Mouse (Mus musculus) MEL (cell line): ENCODE measurements around the gene Caskin1. TPM values are rescaled to one million over a fixed set of nuclear protein-coding genes. Genes with fewer than 3 reads are reported as not detected.

Source experiments
- DNase-seq: peaks from one replicate; pipeline ENCODE4 v3.0.0; 2011; ENCODE audit warnings: low read depth, low spot score
- H3K27ac ChIP-seq: 2 replicates; pipeline ENCODE4 v1.5.1; 2012; ENCODE audit warnings: low read depth, mild to moderate bottlenecking, control low read depth, low read length, moderate library complexity; ENCODE audit not compliant: control insufficient read depth
- H3K27me3 ChIP-seq, 2 experiments: fragments of 150-350 bp in 1 of 2; sonication (generic) in 1 of 2; 2 replicates each; pipeline ENCODE4 v1.6.1; 2012; ENCODE audit warnings: low read length in 2 of 2, mild to moderate bottlenecking in 2 of 2, improper control_type of control experiment in 1 of 2, moderate library complexity in 1 of 2; ENCODE audit not compliant: insufficient read depth in 2 of 2, control insufficient read depth in 1 of 2
- H3K36me3 ChIP-seq, 2 experiments: 2 replicates each; pipeline ENCODE4 v1.6.1; 2012 to 2014; ENCODE audit warnings: low read length in 2 of 2, improper control_type of control experiment in 1 of 2, inconsistent platforms in 1 of 2, mild to moderate bottlenecking in 1 of 2; ENCODE audit not compliant: insufficient read depth in 2 of 2, control insufficient read depth in 1 of 2
- H3K4me1 ChIP-seq, 2 experiments: fragments of 150-350 bp in 1 of 2; sonication (generic) in 1 of 2; 2 replicates each; pipeline ENCODE4 v1.6.1; 2012; ENCODE audit warnings: low read length in 2 of 2, improper control_type of control experiment in 1 of 2, mild to moderate bottlenecking in 1 of 2; ENCODE audit not compliant: insufficient read depth in 2 of 2, control insufficient read depth in 1 of 2
- H3K4me3 ChIP-seq, 2 experiments: fragments of 150-350 bp in 1 of 2; sonication (generic) in 1 of 2; 2 replicates each; pipeline ENCODE4 v1.5.1; 2012; ENCODE audit warnings: low read depth in 2 of 2, low read length in 2 of 2, mild to moderate bottlenecking in 2 of 2, moderate library complexity in 2 of 2, control low read depth in 1 of 2, improper control_type of control experiment in 1 of 2; ENCODE audit not compliant: control insufficient read depth in 1 of 2, insufficient read depth in 1 of 2
- H3K79me2 ChIP-seq: 2 replicates; pipeline ENCODE4 v1.6.1; 2012; ENCODE audit warnings: mild to moderate bottlenecking, low read length, moderate library complexity; ENCODE audit not compliant: control insufficient read depth, poor library complexity, insufficient read depth
- H3K9ac ChIP-seq: 2 replicates; pipeline ENCODE4 v1.6.1; 2012; ENCODE audit warnings: low read depth, mild to moderate bottlenecking, control low read depth, low read length, moderate library complexity; ENCODE audit not compliant: control insufficient read depth, poor library complexity, severe bottlenecking
- H3K9me3 ChIP-seq: fragments of 150-350 bp; sonication (generic); replicated peaks from 2 replicates; pipeline ENCODE4 v1.6.1; 2012; ENCODE audit warnings: mild to moderate bottlenecking, low read length, improper control_type of control experiment, moderate library complexity; ENCODE audit not compliant: insufficient read depth
- BHLHE40 ChIP-seq: IDR thresholded peaks from 2 replicates; pipeline ENCODE4 v1.6.1; 2012; ENCODE audit warnings: low read depth, mild to moderate bottlenecking, inconsistent platforms, low read length, improper control_type of control experiment, borderline replicate concordance
- CHD2 ChIP-seq: IDR thresholded peaks from 2 replicates; pipeline ENCODE4 v1.6.1; 2011; ENCODE audit warnings: low read length, improper control_type of control experiment
- CTCF ChIP-seq, 3 experiments: IDR thresholded peaks in 2 of 3; conservative IDR thresholded peaks in 1 of 3; 2 replicates each; pipeline ENCODE4 v1.5.1; 2011 to 2012; ENCODE audit warnings: low read length in 3 of 3, low read depth in 2 of 3, mild to moderate bottlenecking in 2 of 3, improper control_type of control experiment in 1 of 3, inconsistent platforms in 1 of 3, mixed read lengths in 1 of 3, moderate library complexity in 1 of 3; ENCODE audit not compliant: control insufficient read depth in 1 of 3, insufficient read depth in 1 of 3, poor library complexity in 1 of 3, severe bottlenecking in 1 of 3
- ELF1 ChIP-seq: IDR thresholded peaks from 2 replicates; pipeline ENCODE4 v1.6.1; 2014; ENCODE audit warnings: low read depth, mild to moderate bottlenecking, inconsistent platforms, low read length, improper control_type of control experiment, moderate library complexity
- EP300 ChIP-seq, 2 experiments: IDR thresholded peaks; 2 replicates each; pipeline ENCODE4 v1.6.1; 2011; ENCODE audit warnings: improper control_type of control experiment in 2 of 2, low read length in 2 of 2, low read depth in 1 of 2, mild to moderate bottlenecking in 1 of 2
- ETS1 ChIP-seq: IDR thresholded peaks from 2 replicates; pipeline ENCODE4 v1.6.1; 2012; ENCODE audit warnings: low read depth, mild to moderate bottlenecking, inconsistent platforms, low read length, improper control_type of control experiment, moderate library complexity
- HCFC1 ChIP-seq: IDR thresholded peaks from 2 replicates; pipeline ENCODE4 v1.6.1; 2012; ENCODE audit warnings: low read depth, mild to moderate bottlenecking, inconsistent platforms, low read length, improper control_type of control experiment, moderate library complexity
- KAT2A ChIP-seq: conservative IDR thresholded peaks from 2 replicates; pipeline ENCODE4 v1.6.1; 2012; ENCODE audit warnings: low read depth, low read length, improper control_type of control experiment, inconsistent platforms
- MAX ChIP-seq: IDR thresholded peaks from 2 replicates; pipeline ENCODE4 v1.6.1; 2011; ENCODE audit warnings: low read length, improper control_type of control experiment
- MEF2A ChIP-seq: IDR thresholded peaks from 2 replicates; pipeline ENCODE4 v1.6.1; 2014; ENCODE audit warnings: low read depth, mild to moderate bottlenecking, inconsistent platforms, low read length, improper control_type of control experiment; ENCODE audit not compliant: poor library complexity, insufficient replicate concordance, severe bottlenecking; ENCODE audit errors: extremely low read depth
- MXI1 ChIP-seq: IDR thresholded peaks from 2 replicates; pipeline ENCODE4 v1.6.1; 2011; ENCODE audit warnings: mild to moderate bottlenecking, low read depth, low read length, improper control_type of control experiment
- NELFE ChIP-seq: IDR thresholded peaks from 2 replicates; pipeline ENCODE4 v1.6.1; 2011; ENCODE audit warnings: low read depth, low read length, improper control_type of control experiment
- NRF1 ChIP-seq: IDR thresholded peaks from 2 replicates; pipeline ENCODE4 v1.6.1; 2014; ENCODE audit warnings: low read depth, mild to moderate bottlenecking, inconsistent platforms, low read length, improper control_type of control experiment, moderate library complexity; ENCODE audit not compliant: poor library complexity, insufficient read depth, severe bottlenecking
- POLR2A ChIP-seq, 2 experiments: IDR thresholded peaks; 2 replicates each; pipeline ENCODE4 v1.6.1; 2011 to 2012; ENCODE audit warnings: low read length in 2 of 2, mild to moderate bottlenecking in 2 of 2, control low read depth in 1 of 2, improper control_type of control experiment in 1 of 2, low read depth in 1 of 2, moderate library complexity in 1 of 2; ENCODE audit not compliant: control insufficient read depth in 1 of 2, insufficient read depth in 1 of 2, poor library complexity in 1 of 2
- POLR2AphosphoS5 ChIP-seq: IDR thresholded peaks from 2 replicates; pipeline ENCODE4 v1.6.1; 2012; ENCODE audit warnings: low read depth, borderline replicate concordance, mild to moderate bottlenecking, inconsistent platforms, low read length, moderate library complexity, mixed read lengths
- SIN3A ChIP-seq: IDR thresholded peaks from 2 replicates; pipeline ENCODE4 v1.6.1; 2012; ENCODE audit warnings: low read length, improper control_type of control experiment, inconsistent platforms
- SMC3 ChIP-seq: IDR thresholded peaks from 2 replicates; pipeline ENCODE4 v1.6.1; 2011; ENCODE audit warnings: low read depth, low read length, improper control_type of control experiment
- TAL1 ChIP-seq: IDR thresholded peaks from 2 replicates; pipeline ENCODE4 v1.6.1; 2012; ENCODE audit warnings: mild to moderate bottlenecking, inconsistent platforms, low read length, moderate library complexity, mixed read lengths
- TBP ChIP-seq: IDR thresholded peaks from 2 replicates; pipeline ENCODE4 v1.8.0; 2011; ENCODE audit warnings: low read depth, low read length, improper control_type of control experiment
- TCF12 ChIP-seq: IDR thresholded peaks from 2 replicates; pipeline ENCODE4 v1.6.1; 2014; ENCODE audit warnings: low read depth, mild to moderate bottlenecking, inconsistent platforms, low read length, improper control_type of control experiment, moderate library complexity
- USF2 ChIP-seq, 2 experiments: IDR thresholded peaks; 2 replicates each; pipeline ENCODE4 v1.6.1; 2011 to 2012; ENCODE audit warnings: improper control_type of control experiment in 2 of 2, low read length in 2 of 2, borderline replicate concordance in 1 of 2, inconsistent platforms in 1 of 2, low read depth in 1 of 2, mild to moderate bottlenecking in 1 of 2; ENCODE audit not compliant: insufficient read depth in 1 of 2
- ZC3H11A ChIP-seq: IDR thresholded peaks from 2 replicates; pipeline ENCODE4 v1.6.1; 2012; ENCODE audit warnings: low read depth, mild to moderate bottlenecking, inconsistent platforms, low read length, improper control_type of control experiment
- ZNF384 ChIP-seq: IDR thresholded peaks from 2 replicates; pipeline ENCODE4 v1.6.1; 2012; ENCODE audit warnings: low read depth, mild to moderate bottlenecking, inconsistent platforms, low read length, improper control_type of control experiment
- polyA plus RNA-seq, 2 experiments: library from polyadenylated mRNA; stranded (reverse) in 1 of 2; unstranded in 1 of 2; fragments of >175 nt in 1 of 2; fragments of >200 nt in 1 of 2; gene quantifications; 2 replicates each; pipeline versions ENCODE4 v1.2.1 to v1.2.4; 2012; ENCODE audit warnings: low replicate concordance in 2 of 2, low read depth in 1 of 2; ENCODE audit not compliant: insufficient read length in 2 of 2, insufficient read depth in 1 of 2, missing spikeins in 1 of 2
- total RNA-seq: library from RNA; depleted of rRNA; stranded (reverse); fragments of 300-350 nt; gene quantifications from 2 replicates; pipeline ENCODE4 v1.2.3, GENCODE M21; 2012

The Caskin1 gene
- total and polyA plus RNA-seq, 3 experiments: 0.04 to 0.38 TPM; not detected in 1

DNA sequence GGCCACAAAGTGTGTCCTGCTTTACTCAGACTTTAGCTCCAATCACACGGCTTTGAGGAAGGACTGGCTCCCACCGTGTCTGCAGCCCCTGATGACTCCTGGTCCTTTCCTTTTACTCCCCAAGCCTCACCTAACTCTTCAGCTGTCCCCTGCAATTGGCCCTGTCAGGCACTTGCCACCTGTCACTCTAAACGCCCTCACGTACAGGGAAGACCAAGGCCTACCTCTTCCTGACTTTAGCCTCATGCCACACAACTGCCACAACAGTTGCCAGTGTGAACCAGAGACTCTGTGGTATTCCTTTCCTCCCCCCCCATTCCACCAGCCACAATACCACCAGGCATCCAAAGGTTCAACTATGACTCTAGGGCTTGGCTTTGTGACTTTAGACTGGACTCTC, 32.0 kb downstream of the Caskin1 start:
- Histone ChIP-seq H3K9me3 (no peaks in the 10 kb centered on the region), H3K27me3 (no peaks in the 10 kb centered on the region), H3K27ac (no peak overlapping the region), H3K9ac (no peak overlapping the region), H3K4me3 (no peak overlapping the region), H3K36me3 (peaks cover 0 to 7% of the 10 kb centered on the region in 2 experiments; a peak in 2 of 4 replicates)
- TF ChIP-seq BHLHE40: no peak
- TF ChIP-seq USF2 (IDR thresholded peaks at IDR 0.05; ENCODE audit: borderline replicate concordance in 1 of 2, insufficient read depth in 1 of 2, low read depth in 1 of 2, low read length in 2 of 2): no peak
- no peak for TF ChIP-seq POLR2AphosphoS5
- no peak for TF ChIP-seq POLR2A (IDR thresholded peaks at IDR 0.05; ENCODE audit: control insufficient read depth in 1 of 2, insufficient read depth in 1 of 2, low read depth in 1 of 2, low read length in 2 of 2, poor library complexity in 1 of 2)
- no peak for TF ChIP-seq HCFC1
- TF ChIP-seq NRF1: no peak
- TF ChIP-seq MEF2A: no peak
- TF ChIP-seq ETS1: no peak
- TF ChIP-seq ELF1: no peak
- TF ChIP-seq KAT2A: no peak
- no peak for TF ChIP-seq CTCF (IDR thresholded peaks at IDR 0.05 in 2 of 3, conservative IDR thresholded peaks at IDR 0.05 in 1 of 3; ENCODE audit: control insufficient read depth in 1 of 3, insufficient read depth in 1 of 3, low read depth in 2 of 3, low read length in 3 of 3, poor library complexity in 1 of 3, severe bottlenecking in 1 of 3)
- no peak for TF ChIP-seq MXI1
- no peak for TF ChIP-seq TBP
- no peak for TF ChIP-seq TCF12
- TF ChIP-seq, all 39 proteins: peak for 0
- DNase-seq: no peak
- Histone ChIP-seq H3K4me1 (no peaks in the 10 kb centered on the region), H3K79me2 (peaks cover 25% of the 10 kb centered on the region)

DNA sequence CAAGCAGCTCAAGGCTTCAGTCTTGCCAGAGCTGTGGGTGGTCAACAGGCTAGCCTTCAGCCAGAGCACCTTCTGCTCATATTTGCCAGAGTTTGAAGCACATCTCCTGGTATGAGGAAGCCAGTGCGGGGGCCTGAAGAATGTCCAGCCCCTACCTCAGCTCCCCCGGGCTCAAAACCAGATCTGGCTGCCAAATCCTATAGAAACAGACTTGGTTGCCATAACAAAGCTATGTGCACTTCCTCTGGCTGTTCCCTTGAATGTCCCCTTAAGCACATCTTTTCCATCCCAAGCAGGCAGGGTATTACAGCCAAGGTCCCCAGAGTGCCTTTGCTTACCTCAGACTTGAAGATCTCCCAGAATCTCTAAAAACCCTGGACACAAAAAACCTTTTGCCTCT, 36.3 kb downstream of the Caskin1 start:
- no peak for DNase-seq
- Histone ChIP-seq H3K79me2 (peaks cover 58% of the 10 kb centered on the region), H3K4me1 (peaks cover 0 to 6% of the 10 kb centered on the region in 2 experiments; a peak in 1 of 4 replicates), H3K27ac (no peak overlapping the region), H3K9ac (no peak overlapping the region), H3K4me3 (no peak overlapping the region), H3K9me3 (no peaks in the 10 kb centered on the region), H3K36me3 (peaks cover 0 to 10% of the 10 kb centered on the region in 2 experiments; a peak in 3 of 4 replicates), H3K27me3 (no peaks in the 10 kb centered on the region)
- no peak for TF ChIP-seq CHD2
- no peak for TF ChIP-seq SMC3
- no peak for TF ChIP-seq ZNF384
- no peak for TF ChIP-seq NELFE
- TF ChIP-seq EP300 (IDR thresholded peaks at IDR 0.05; ENCODE audit: low read depth in 1 of 2, low read length in 2 of 2): no peak
- no peak for TF ChIP-seq ZC3H11A
- TF ChIP-seq MAX: no peak
- TF ChIP-seq SIN3A: no peak
- no peak for TF ChIP-seq TAL1
